Mouse (Mus musculus) hematopoietic multipotent progenitor cell, adult 10-12 weeks (in vitro differentiated cells): ENCODE data around the gene A630010A05Rik. TPM values are rescaled to one million over a fixed set of nuclear protein-coding genes. Genes with fewer than 3 reads are reported as not detected.

ENCODE experiments used
- polyA plus RNA-seq: library from polyadenylated mRNA; stranded (reverse); fragments of >175 nt; gene quantifications from 2 replicates; pipeline ENCODE4 v1.2.3, GENCODE M21; 2012; ENCODE audit warnings: low replicate concordance

A630010A05Rik gene
- not detected in 2 replicates for polyA plus RNA-seq

DNA sequence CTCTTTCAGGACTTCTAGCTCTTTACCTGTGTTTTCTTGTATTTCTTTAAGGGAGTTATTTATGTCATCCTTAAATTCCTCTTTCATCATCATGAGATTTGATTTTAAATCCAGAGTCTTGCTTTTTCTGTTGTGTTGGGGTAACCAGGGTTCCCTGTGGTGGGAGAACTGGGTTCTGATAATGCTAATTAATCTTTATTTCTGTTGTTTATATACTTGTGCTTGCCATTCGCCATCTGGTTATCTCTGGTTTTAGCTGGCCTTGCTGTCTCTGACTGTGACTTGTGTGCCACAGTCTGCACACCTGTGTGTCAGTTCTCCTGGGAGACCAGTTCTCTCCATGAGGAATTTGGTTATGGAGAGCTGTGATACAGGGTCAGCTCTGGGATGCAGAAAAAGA is at the start of gene A630010A05Rik:
Gene A630010A05Rik, plus strand, starts transcription at position 301 of the 400 bp plus-strand sequence.

Other genes with a start within 250 kb of the A630010A05Rik start
- 6.4 and 9.4 TPM in 2 replicates for gene Fopnl, start 244.9 kb upstream of the A630010A05Rik start, polyA plus RNA-seq
- gene Abcc1, start 200.8 kb upstream of the A630010A05Rik start, polyA plus RNA-seq: 3.1 and 4.4 TPM in 2 replicates